Mouse (Mus musculus): ENCODE data around the gene Fgfr2.

- TF ChIP-seq CTCF (conservative IDR thresholded peaks at IDR 0.05; ENCODE audit: low read length) (no peak), NANOG (IDR thresholded peaks at IDR 0.05; ENCODE audit: borderline replicate concordance, low read length) (no peak), POU5F1 (IDR thresholded peaks at IDR 0.05; ENCODE audit: borderline replicate concordance, low read length) (peak; percentile 49; the same call in 1 of the 2 replicates)
Observed at GRCm38 (mm10) chr7:132616391-132616790, 506.8 kb downstream of the Fgfr2 start.

Data from E14TG2a.4 (cell line).